Mouse (Mus musculus) thymus, adult 2 months (tissue): ENCODE measurements around the gene Gipc1. TPM values are rescaled to one million over a fixed set of nuclear protein-coding genes. Genes with fewer than 3 reads are reported as not detected.

Experiments
- DNase-seq: peaks from one replicate; pipeline ENCODE4 v3.0.0; 2021
- H3K27ac ChIP-seq: fragments of 200-500 bp; 2 replicates; pipeline ENCODE4 v1.5.1; 2012; ENCODE audit warnings: low read length, control low read depth; ENCODE audit not compliant: control insufficient read depth, insufficient read depth
- H3K27me3 ChIP-seq: fragments of 200-500 bp; 2 replicates; pipeline ENCODE4 v1.6.1; 2012; ENCODE audit warnings: mild to moderate bottlenecking, low read length, moderate library complexity, mixed read lengths; ENCODE audit not compliant: control insufficient read depth, insufficient read depth
- H3K36me3 ChIP-seq: fragments of 200-500 bp; 2 replicates; pipeline ENCODE4 v1.6.1; 2012; ENCODE audit warnings: mild to moderate bottlenecking, low read length, moderate library complexity; ENCODE audit not compliant: control insufficient read depth, insufficient read depth
- H3K4me1 ChIP-seq: fragments of 200-500 bp; replicated peaks from 2 replicates; pipeline ENCODE4 v1.6.1; 2012; ENCODE audit warnings: low read length; ENCODE audit not compliant: control insufficient read depth, insufficient read depth
- H3K4me3 ChIP-seq: fragments of 200-500 bp; 2 replicates; pipeline ENCODE4 v1.5.1; 2012; ENCODE audit warnings: mild to moderate bottlenecking, low read length, control low read depth, moderate library complexity; ENCODE audit not compliant: control insufficient read depth, insufficient read depth
- CTCF ChIP-seq: fragments of 200-500 bp; IDR thresholded peaks from 2 replicates; pipeline ENCODE4 v1.5.1; 2012; ENCODE audit warnings: mild to moderate bottlenecking, control low read depth, low read length, moderate library complexity, borderline replicate concordance; ENCODE audit not compliant: control insufficient read depth, poor library complexity, insufficient read depth; ENCODE audit errors: extremely low read depth
- POLR2A ChIP-seq: fragments of 200-500 bp; IDR thresholded peaks from 2 replicates; pipeline ENCODE4 v1.6.1; 2012; ENCODE audit warnings: mild to moderate bottlenecking, low read length, control low read depth, moderate library complexity; ENCODE audit not compliant: control insufficient read depth, poor library complexity, insufficient read depth; ENCODE audit errors: extremely low read depth
- WGBS: fragments of 180-500 bp; shearing (Covaris S2); methylation state at CpG from one replicate; pipeline ENCODE4 v1.1.7; 2018; 5-methylcytosine and 5-hydroxymethylcytosine counted together
- polyA plus RNA-seq: library from polyadenylated mRNA; depleted of rRNA; stranded (reverse); fragments of >200 nt; gene quantifications from 2 replicates; pipeline ENCODE4 v1.2.3, GENCODE M21; 2012

Gene Gipc1
- polyA plus RNA-seq, 1 experiment = 50.2 TPM

DNA sequence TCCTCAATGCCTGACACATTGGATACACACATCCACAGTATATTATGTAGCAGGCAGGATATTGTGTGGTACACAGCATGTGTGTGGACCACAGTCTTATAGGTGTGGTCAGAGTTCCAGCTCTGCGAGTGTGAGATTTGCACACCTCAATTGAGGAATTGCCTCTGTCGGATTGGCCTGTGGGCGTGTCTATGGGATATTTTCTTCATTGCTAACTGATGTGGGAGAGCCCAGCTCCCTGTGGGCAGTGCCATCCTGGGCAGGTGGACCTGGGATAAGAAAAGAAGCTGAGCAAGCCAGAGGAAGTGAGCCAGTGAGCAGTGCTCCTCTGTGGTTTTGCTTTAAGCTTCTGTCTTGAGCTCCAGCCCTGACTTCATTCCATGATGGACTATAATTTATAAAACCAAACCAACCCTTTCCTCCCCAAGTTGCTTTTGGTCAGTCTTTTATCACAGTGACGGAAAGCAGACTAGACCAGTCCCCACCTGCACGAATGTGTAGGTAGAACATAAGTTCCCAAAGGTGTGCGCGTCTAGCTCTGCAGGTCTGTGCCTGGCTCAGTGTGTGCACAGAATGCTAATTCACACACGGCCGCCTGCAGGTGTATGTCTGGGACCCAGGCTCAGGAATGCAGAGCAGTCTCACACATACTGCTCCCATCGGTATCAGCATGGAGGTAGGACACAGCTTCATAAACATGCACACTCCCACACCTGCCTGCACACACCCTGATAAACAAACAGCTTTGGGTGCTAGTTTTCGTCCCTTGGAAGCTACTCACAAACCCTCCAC is 42.1 kb downstream of the Gipc1 start:
- H3K27ac ChIP-seq = peak overlapping the region; percentile 55
- WGBS = 63% methylated on average over 11 of the region's 11 CpGs

DNA sequence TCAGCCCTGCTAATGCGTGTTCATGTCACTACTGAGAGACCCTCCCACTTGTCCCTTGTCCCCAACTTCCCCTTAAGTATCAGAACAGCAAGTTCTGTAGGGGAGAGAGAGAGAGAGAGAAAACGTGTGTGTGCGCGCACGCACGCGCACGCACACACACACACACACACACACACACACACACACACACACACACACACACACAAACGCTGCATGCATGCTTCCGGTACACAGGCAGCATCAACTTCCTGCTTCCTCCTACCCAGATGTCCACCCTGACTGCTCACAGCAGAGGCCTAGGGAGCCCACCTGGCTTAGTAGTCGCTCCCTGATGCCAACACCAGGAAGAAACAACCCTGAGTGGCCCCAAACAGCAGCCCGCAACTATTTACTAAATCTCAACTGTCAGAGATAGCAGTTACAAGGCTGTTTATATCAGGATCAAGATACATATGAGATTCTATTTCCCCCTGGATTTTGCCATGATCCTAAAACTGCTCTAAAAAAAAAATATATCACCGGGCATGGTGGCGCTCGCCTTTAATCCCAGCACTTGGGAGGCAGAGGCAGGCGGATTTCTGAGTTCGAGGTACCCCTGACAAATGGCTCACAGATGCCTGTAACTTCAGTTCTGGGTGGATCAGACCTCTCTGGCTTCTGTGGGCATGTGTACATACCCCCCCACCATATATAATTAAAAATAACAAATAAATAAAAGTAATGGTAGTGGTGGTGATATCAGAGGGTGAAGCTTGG is 43.1 kb downstream of the Gipc1 start:
- Histone ChIP-seq H3K36me3 (peaks cover 24% of the 10 kb centered on the region), H3K4me1 (peaks cover 48% of the 10 kb centered on the region), H3K27ac (peak overlapping the region; percentile 60), H3K4me3 (no peak overlapping the region), H3K27me3 (no peaks in the 10 kb centered on the region)
- WGBS = 54% methylated on average over 10 of the region's 17 CpGs
- TF ChIP-seq CTCF = no peak
- no peak for TF ChIP-seq POLR2A
- peak; percentile 47 for DNase-seq

More for the DNA sequence above, 42.1 kb downstream of the Gipc1 start:
- no peak for DNase-seq
- Histone ChIP-seq H3K4me3 (no peak overlapping the region), H3K4me1 (peaks cover 44% of the 10 kb centered on the region), H3K27me3 (no peaks in the 10 kb centered on the region), H3K36me3 (peaks cover 33% of the 10 kb centered on the region)
- no peak for TF ChIP-seq POLR2A
- no peak for TF ChIP-seq CTCF

GRCm38 (mm10) chr8:83697374-83698220 is 45.1 kb downstream of the Gipc1 start:
- no peak for TF ChIP-seq CTCF
- TF ChIP-seq POLR2A = no peak
- H3K4me1 ChIP-seq = peaks cover 48% of the 10 kb centered on the region

GRCm38 (mm10) chr8:83698291-83698660 is 45.8 kb downstream of the Gipc1 start:
- WGBS = under 1% methylated on average over 15 of the region's 15 CpGs
- Histone ChIP-seq H3K4me1 (peaks cover 48% of the 10 kb centered on the region), H3K36me3 (no peaks in the 10 kb centered on the region), H3K4me3 (peak overlapping the region; percentile 81), H3K27ac (peak overlapping the region; percentile 63), H3K27me3 (no peaks in the 10 kb centered on the region)
- no peak for TF ChIP-seq CTCF
- peak; percentile 38; the same call in 1 of the 2 replicates for TF ChIP-seq POLR2A
- peak; percentile 78 for DNase-seq

More at GRCm38 (mm10) chr8:83697374-83698220, 45.1 kb downstream of the Gipc1 start:
- Histone ChIP-seq H3K27me3 (no peaks in the 10 kb centered on the region), H3K4me3 (peak overlapping the region; percentile 81), H3K27ac (peak overlapping the region; percentile 45), H3K36me3 (peaks cover 4% of the 10 kb centered on the region)
- WGBS = 25% methylated on average over 19 of the region's 19 CpGs
- no peak for DNase-seq

DNA sequence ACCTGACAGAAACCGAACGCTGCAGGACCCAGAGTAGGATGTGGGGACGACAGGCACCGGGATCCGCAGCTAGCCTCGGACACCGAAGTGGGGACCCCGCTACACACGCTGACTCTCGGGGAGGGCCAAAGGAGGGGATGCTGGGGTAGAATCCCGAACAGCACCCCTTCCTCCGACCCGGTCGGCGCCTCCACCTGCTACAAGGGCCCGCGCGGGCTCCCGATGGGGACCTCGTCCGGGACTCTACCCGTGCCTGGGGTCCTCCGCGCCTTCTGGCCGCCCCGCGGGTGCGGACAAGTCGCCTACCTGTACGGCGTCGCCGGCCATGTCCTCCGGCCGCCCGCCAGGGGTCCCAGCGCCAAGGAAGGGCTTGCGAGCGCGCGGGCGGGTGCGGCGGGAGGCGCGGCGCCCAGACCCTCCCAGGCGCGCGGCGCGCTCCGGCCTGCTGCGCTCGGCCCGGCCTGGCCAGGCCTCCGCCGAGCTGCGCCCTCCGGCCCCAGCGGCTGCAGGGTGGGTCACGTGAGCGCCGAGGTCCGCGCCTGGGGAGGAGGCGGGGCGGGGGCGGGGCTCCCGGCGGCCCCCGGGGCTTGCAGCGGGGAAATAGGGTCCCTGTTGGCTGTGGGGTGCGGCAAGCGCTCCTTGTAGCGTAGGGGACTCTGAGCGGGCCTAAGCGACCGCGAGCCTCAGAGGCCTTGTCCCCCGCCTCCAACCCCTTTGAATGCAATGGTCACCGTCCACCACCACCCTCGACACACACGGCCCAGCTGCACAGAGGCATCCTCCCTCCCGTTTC is 46.4 kb downstream of the Gipc1 start, which contains the start of gene Pkn1:
Gene Pkn1 (minus strand): TSS at position 519 of the 793 bp plus-strand sequence.
- Histone ChIP-seq H3K4me3 (peak within 1 kb of the TSS; percentile 81), H3K36me3 (no peaks in the 10 kb centered on the region), H3K4me1 (peaks cover 42% of the 10 kb centered on the region), H3K27ac (peak within 1 kb of the TSS; percentile 97), H3K27me3 (no peaks in the 10 kb centered on the region)
- WGBS = under 1% methylated on average over 83 of the region's 85 CpGs
- no peak for TF ChIP-seq CTCF
- TF ChIP-seq POLR2A = peak; percentile 73; the same call in 1 of the 2 replicates
- DNase-seq = peak; percentile 69

DNA sequence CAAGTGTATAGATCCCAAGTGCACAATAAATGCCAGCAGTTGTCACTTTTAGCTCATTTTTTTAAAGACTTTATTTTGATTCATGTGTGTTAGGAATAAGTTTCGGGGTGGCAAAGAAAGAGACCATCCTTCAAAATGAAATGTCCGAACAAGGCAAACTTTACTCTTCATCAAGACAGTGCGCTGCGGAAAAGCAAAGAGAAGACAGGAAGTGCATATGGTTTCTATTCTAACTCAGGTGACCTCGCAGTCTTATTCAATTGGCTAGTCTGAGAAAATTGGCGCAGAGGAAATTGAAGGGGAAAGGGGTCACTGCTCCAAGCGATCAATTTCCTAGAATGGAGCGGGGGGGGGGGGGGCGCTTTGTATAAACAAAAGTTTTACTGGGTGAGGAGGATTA is 47.1 kb downstream of the Gipc1 start:
- TF ChIP-seq CTCF = no peak
- no peak for TF ChIP-seq POLR2A
- Histone ChIP-seq H3K27me3 (no peaks in the 10 kb centered on the region), H3K27ac (peak overlapping the region; percentile 97), H3K36me3 (no peaks in the 10 kb centered on the region), H3K4me3 (peak overlapping the region; percentile 81), H3K4me1 (peaks cover 35% of the 10 kb centered on the region)
- WGBS = 6% methylated on average over 9 of the region's 9 CpGs
- peak; percentile 46 for DNase-seq
